ENCODE assay signal across 17 mouse cellular contexts in the genomic region with DNA sequence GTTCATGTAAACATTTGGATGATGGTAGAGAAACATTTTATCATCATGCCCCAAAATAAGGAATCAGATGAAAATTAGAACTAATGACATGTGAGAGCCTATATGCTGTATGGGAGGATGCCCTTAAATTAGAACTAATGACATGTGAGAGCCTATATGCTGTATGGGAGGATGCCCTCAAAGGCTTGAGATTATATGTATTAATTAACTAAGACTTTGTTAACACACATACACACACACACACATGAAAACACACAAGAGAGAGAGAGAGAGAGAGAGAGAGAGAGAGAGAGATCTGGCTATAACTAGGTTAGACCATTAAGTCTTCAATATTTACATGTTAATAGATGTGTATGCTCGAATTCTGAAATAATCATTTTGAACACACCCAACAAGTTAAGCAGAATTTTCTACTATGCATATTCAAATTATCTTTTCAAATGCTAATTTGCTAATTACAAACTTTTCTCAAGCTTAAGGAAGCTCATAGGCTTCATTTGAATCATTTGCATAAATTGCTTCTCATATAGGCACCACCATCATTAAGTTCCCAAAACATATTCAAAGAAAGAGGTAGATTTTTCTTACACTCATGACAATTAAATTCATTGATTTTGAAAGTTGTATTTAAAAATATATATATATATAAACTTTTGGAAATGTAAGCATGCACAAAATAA.
"Had no signal": no experiment of that assay in that cellular context is flagged by ENCODE, and none has a peak within 500 bp of the region (broad histone marks: within the 10 kb centered on the region; RNA-seq: fewer than 3 reads in every experiment).

No protein-coding gene starts in this region.

- H3K9me3 ChIP-seq: midbrain, embryonic 10.5 days; midbrain, embryonic 12.5 days; neural tube, embryonic 13.5 days; neural tube, embryonic 15.5 days; stomach, embryonic 15.5 days had no signal

- H3K9ac ChIP-seq: lung, embryonic 14.5 days; midbrain, embryonic 12.5 days; neural tube, embryonic 13.5 days; neural tube, embryonic 15.5 days; stomach, embryonic 15.5 days had no signal

- ATAC-seq: midbrain, embryonic 16.5 days had no signal

- DNase-seq: lung, adult 18-20 months; lung, embryonic 14.5 days; lung, postnatal 10 days; lung, postnatal 4 days; midbrain, embryonic 14.5 days; right cerebral cortex, postnatal 14 days; thymus, adult 2 months; thymus, postnatal 25 days; thymus, postnatal 4 days had no signal

- H3K27me3 ChIP-seq: neural tube, embryonic 13.5 days; neural tube, embryonic 15.5 days; stomach, embryonic 15.5 days had no signal

- H3K4me3 ChIP-seq: midbrain, embryonic 10.5 days; midbrain, embryonic 12.5 days; myocyte; neural tube, embryonic 13.5 days; neural tube, embryonic 15.5 days; stomach, embryonic 15.5 days had no signal

- H3K36me3 ChIP-seq: midbrain, embryonic 10.5 days; midbrain, embryonic 12.5 days; neural tube, embryonic 13.5 days; neural tube, embryonic 15.5 days; stomach, embryonic 15.5 days had no signal

- H3K4me2 ChIP-seq: lung, embryonic 14.5 days; midbrain, embryonic 12.5 days; neural tube, embryonic 13.5 days; neural tube, embryonic 15.5 days; stomach, embryonic 15.5 days had no signal

- H3K27ac ChIP-seq: midbrain, embryonic 10.5 days; midbrain, embryonic 12.5 days; neural tube, embryonic 13.5 days; neural tube, embryonic 15.5 days; stomach, embryonic 15.5 days; stomach, postnatal 0 days had no signal

- H3K4me1 ChIP-seq: midbrain, embryonic 10.5 days; midbrain, embryonic 12.5 days; stomach, embryonic 15.5 days had no signal
